Mouse (Mus musculus) hindbrain, embryonic 11.5 days (tissue): ENCODE results near the gene Majin. TPM values are rescaled to one million over a fixed set of nuclear protein-coding genes. Genes with fewer than 3 reads are reported as not detected.

Experiments
- ATAC-seq: fragments of 200-750 bp; cut with Nextera tagmentation; 2 replicates; pipeline ENCODE4 v1.8.0; 2017; ENCODE audit warnings: mild to moderate bottlenecking, moderate TSS enrichment, moderate library complexity; ENCODE audit not compliant: low FRiP score
- DNase-seq: peaks from one replicate; pipeline ENCODE4 v3.0.0-alpha.2; 2015; ENCODE audit warnings: low spot score
- H3K27ac ChIP-seq: fragments of 300-500 bp; sonication (generic); 2 replicates; pipeline ENCODE4 v1.5.1; 2014; ENCODE audit warnings: mild to moderate bottlenecking, low read depth, low read length
- H3K27me3 ChIP-seq: fragments of 300-500 bp; sonication (generic); 2 replicates; pipeline ENCODE4 v1.6.1; 2014; ENCODE audit warnings: mild to moderate bottlenecking, low read length, moderate library complexity, mixed read lengths; ENCODE audit not compliant: control insufficient read depth, insufficient read depth
- H3K36me3 ChIP-seq: fragments of 300-500 bp; sonication (generic); 2 replicates; pipeline ENCODE4 v1.6.1; 2014; ENCODE audit warnings: mild to moderate bottlenecking, low read length, moderate library complexity, mixed read lengths; ENCODE audit not compliant: control insufficient read depth, insufficient read depth
- H3K4me1 ChIP-seq: fragments of 300-500 bp; sonication (generic); replicated peaks from 2 replicates; pipeline ENCODE4 v1.6.1; 2014; ENCODE audit warnings: low read length, mixed read lengths; ENCODE audit not compliant: control insufficient read depth, insufficient read depth
- H3K4me2 ChIP-seq: fragments of 300-500 bp; sonication (generic); replicated peaks from 2 replicates; pipeline ENCODE4 v1.6.1; 2014; ENCODE audit warnings: mild to moderate bottlenecking, low read depth, low read length
- H3K4me3 ChIP-seq: fragments of 300-500 bp; sonication (generic); 2 replicates; pipeline ENCODE4 v1.5.1; 2014; ENCODE audit warnings: low read depth, low read length
- H3K9ac ChIP-seq: fragments of 300-500 bp; sonication (generic); 2 replicates; pipeline ENCODE4 v1.6.1; 2014; ENCODE audit warnings: low read depth, low read length
- H3K9me3 ChIP-seq: fragments of 300-500 bp; sonication (generic); 2 replicates; pipeline ENCODE4 v1.6.1; 2016; ENCODE audit warnings: low read length; ENCODE audit not compliant: control insufficient read depth
- WGBS: fragments of 180-500 bp; shearing (Covaris S2); extraction: QIAGEN DNeasy Blood & Tissue Kit; methylation state at CpG from one replicate; pipeline ENCODE4 v1.1.7; 2014; 5-methylcytosine and 5-hydroxymethylcytosine counted together
- polyA plus RNA-seq: library from polyadenylated mRNA; unstranded; fragments of >200 nt; fragmentation: Nextera tagmentation; extraction: Ambion mirVana; gene quantifications from 2 replicates; pipeline ENCODE4 v1.2.1, GENCODE M21; 2014

Majin gene
- polyA plus RNA-seq = not detected in 2 replicates

DNA sequence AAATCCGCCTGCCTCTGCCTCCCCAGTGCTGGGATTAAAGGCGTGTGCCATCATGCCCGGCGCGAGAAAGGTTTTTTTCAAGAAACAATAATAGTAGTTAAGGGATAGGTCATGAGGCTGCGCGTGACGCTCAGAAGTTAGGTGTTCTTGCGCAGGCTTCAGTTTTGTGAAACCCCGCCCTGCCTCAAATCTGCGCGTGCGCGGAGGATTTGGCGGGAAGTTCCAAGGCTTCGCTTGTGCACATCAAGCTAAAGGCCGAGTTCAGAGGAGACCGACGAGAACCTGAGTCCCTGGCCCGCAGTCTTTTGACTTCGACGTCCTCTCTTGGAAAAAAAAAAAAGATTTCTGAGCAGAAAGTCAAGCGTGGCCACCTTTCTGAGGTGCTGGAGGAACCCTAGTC is at the start of gene Majin:
Gene Majin, plus strand, starts transcription at position 258 of the 400 bp plus-strand sequence.
- Histone ChIP-seq H3K27me3 (no peaks in the 10 kb centered on the region), H3K4me2 (no peak within 1 kb of the TSS), H3K4me1 (no peaks in the 10 kb centered on the region), H3K9me3 (no peaks in the 10 kb centered on the region), H3K27ac (no peak within 1 kb of the TSS), H3K4me3 (no peak within 1 kb of the TSS), H3K9ac (no peak within 1 kb of the TSS), H3K36me3 (no peaks in the 10 kb centered on the region)
- ATAC-seq (no peak), DNase-seq (no peak)
- WGBS = 84% methylated on average over 23 of the region's 23 CpGs

DNA sequence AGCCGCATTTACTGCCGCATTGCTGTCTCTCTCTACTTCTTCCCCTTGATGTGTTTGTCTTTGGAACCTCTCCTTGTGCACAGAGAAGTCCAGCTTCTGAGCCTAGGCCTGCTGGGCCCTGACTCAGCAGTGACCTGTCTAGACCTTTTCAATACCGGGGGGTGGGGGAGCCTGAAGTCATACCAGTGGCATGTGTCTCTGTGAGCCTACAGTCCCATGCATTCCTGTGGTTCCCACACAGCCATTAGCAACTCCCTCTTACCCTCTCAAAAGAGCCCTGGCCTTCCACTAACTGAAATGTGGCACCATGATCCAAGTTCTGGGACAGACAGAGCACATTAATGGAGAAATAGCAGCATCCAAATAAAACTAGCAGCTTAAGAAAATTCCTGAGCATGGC is 47.8 kb upstream of the Majin start:
- H3K9ac ChIP-seq = no peak overlapping the region
- ATAC-seq (no peak), DNase-seq (no peak)
- no peaks in the 10 kb centered on the region for H3K27me3 ChIP-seq
- H3K4me3 ChIP-seq = no peak overlapping the region
- no peaks in the 10 kb centered on the region for H3K9me3 ChIP-seq
- 86% methylated on average over 3 of the region's 3 CpGs for WGBS
- no peak overlapping the region for H3K27ac ChIP-seq
- H3K4me1 ChIP-seq = no peaks in the 10 kb centered on the region; the same call in 1 of the 2 replicates
- H3K4me2 ChIP-seq = no peak overlapping the region
- H3K36me3 ChIP-seq = no peaks in the 10 kb centered on the region

DNA sequence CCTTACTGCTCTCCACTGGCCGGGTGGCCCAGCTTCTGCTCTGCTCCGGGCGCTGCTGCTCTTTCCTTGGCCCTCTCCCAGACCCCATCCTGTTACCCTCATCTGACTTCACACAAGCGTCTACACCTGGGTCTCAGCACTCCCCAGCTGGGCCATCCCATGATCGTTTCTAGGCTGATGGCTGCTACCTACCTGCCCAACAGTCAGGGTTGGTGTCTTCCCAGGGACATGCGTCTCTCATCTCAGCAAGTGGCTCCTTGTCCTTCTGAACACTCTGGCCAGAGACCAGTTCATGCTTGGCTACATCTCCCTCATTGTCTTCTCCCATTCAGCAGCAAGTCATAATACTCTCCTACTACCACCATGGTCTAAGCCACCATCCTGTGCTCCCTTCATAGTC is 44.5 kb upstream of the Majin start:
- H3K27ac ChIP-seq = no peak overlapping the region
- H3K36me3 ChIP-seq = no peaks in the 10 kb centered on the region
- DNase-seq (no peak), ATAC-seq (no peak)
- no peak overlapping the region for H3K4me3 ChIP-seq
- no peaks in the 10 kb centered on the region; the same call in 1 of the 2 replicates for H3K4me1 ChIP-seq
- no peaks in the 10 kb centered on the region for H3K9me3 ChIP-seq
- H3K27me3 ChIP-seq = no peaks in the 10 kb centered on the region
- WGBS = 95% methylated on average over 6 of the region's 6 CpGs
- H3K4me2 ChIP-seq = peak overlapping the region; percentile 82
- H3K9ac ChIP-seq = peak overlapping the region; percentile 76; the same call in 1 of the 2 replicates

DNA sequence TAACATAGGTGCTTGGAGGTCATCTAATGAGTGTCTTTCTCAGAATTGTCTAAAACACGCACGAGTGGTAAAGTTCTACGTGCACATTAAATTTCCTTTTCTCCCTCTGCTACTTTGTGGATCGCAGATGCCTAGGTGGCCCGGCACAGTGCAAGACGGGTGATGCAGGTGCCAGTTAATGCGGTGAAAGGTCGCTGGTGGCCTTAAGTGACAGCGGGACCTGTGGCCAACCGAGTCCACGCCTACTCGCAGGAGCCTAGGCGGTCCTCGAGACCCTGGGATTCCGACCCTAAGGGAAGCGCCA is 43.9 kb upstream of the Majin start:
- Histone ChIP-seq H3K4me3 (peak overlapping the region; percentile 56), H3K9ac (peak overlapping the region; percentile 76), H3K27me3 (no peaks in the 10 kb centered on the region), H3K4me2 (peak overlapping the region; percentile 82), H3K27ac (peak overlapping the region; percentile 96), H3K4me1 (no peaks in the 10 kb centered on the region; the same call in 1 of the 2 replicates), H3K36me3 (no peaks in the 10 kb centered on the region), H3K9me3 (no peaks in the 10 kb centered on the region)
- ATAC-seq (no peak), DNase-seq (no peak)
- WGBS = 11% methylated on average over 16 of the region's 16 CpGs

DNA sequence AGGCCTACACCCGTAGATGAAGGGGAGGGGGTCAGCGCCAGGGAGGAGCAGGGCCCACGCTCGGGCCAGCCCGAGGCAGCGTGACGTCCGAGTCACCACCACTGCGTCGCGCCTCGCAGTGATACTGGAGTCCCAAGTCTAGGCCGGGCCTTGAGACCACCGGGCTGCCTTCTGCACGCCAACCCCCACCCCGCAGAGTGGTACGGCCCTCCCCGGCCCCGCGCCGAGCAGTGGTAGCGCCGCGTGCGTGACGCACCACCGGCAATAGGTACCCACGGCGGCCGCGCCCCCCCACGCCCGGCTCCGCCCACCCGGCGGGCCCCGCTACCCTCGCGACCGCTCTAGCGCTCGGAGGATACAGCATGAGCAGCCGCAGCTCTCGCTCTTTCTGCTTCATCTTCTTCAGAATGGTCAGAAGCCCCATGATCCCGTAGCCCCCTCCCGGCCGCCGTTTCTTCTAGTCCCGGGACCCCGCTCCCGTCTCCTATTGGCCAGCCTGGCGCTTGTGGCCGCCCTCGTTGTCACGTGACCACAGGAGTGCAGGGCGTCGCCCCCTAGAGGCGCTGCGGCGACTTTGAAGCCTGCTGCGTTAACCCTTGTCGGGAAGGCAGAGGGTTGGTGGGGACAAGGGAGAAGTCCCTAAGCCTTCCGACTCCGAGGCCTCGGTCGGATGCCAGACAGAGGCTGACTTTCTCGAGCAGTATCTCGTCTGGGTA is 43.4 kb upstream of the Majin start, which contains the start of gene Batf2:
Gene Batf2, plus strand, starts transcription at position 306 of the 716 bp plus-strand sequence.
- H3K27me3 ChIP-seq = no peaks in the 10 kb centered on the region
- H3K9ac ChIP-seq = peak within 1 kb of the TSS; percentile 76
- H3K9me3 ChIP-seq = no peaks in the 10 kb centered on the region
- no peaks in the 10 kb centered on the region; the same call in 1 of the 2 replicates for H3K4me1 ChIP-seq
- WGBS = under 1% methylated on average over 56 of the region's 68 CpGs
- ATAC-seq (peak; percentile 95), DNase-seq (peak; percentile 97)
- peak within 1 kb of the TSS; percentile 96 for H3K27ac ChIP-seq
- peak within 1 kb of the TSS; percentile 82 for H3K4me2 ChIP-seq
- peak within 1 kb of the TSS; percentile 56 for H3K4me3 ChIP-seq
- H3K36me3 ChIP-seq = no peaks in the 10 kb centered on the region

DNA sequence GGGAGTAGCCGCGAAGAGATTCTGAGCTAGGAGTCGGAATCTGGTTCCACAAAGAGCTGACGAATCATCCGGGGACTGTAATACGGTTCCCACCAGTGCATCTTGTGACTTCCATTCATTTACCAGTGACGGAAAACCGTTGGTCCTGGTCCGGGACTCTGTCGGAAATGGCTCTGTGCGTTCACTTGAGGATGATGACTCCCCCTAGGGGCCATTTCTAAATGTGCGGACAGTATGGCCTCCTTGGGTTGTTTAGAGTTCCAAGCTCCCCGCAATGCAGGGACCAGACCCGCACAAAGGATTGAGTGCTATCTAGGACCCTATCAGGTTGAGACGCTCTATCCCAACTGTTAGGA is 42.8 kb upstream of the Majin start, which contains the start of gene Arl2:
Gene Arl2, minus strand, starts transcription at position 155 of the 356 bp plus-strand sequence.
- Histone ChIP-seq H3K9me3 (no peaks in the 10 kb centered on the region), H3K27me3 (no peaks in the 10 kb centered on the region), H3K4me3 (peak within 1 kb of the TSS; percentile 56), H3K27ac (peak within 1 kb of the TSS; percentile 96), H3K4me2 (peak within 1 kb of the TSS; percentile 82), H3K9ac (peak within 1 kb of the TSS; percentile 76), H3K4me1 (no peaks in the 10 kb centered on the region; the same call in 1 of the 2 replicates), H3K36me3 (no peaks in the 10 kb centered on the region)
- ATAC-seq (peak; percentile 82), DNase-seq (peak; percentile 91)
- WGBS = under 1% methylated on average over 15 of the region's 15 CpGs

DNA sequence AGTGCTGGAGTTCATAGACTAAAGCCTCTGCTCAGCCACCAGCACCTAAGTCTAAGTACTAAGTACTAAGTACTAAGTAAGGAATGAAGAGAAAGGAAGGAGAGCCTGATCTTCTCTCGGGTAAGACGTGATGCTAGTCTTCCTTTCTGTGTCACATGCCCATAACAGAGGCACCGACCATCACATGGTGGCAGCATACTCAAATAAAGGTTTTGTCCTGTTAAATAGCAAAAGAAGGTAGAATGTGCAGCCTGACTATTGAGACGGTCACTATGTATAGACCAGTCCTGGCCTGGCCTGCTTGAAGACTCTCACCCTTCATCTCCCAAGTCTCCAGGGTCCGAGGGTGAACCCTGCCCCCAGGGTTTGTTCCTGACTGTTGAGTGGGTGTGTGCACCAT is 39.3 kb upstream of the Majin start:
- Histone ChIP-seq H3K27me3 (no peaks in the 10 kb centered on the region), H3K36me3 (no peaks in the 10 kb centered on the region), H3K4me1 (no peaks in the 10 kb centered on the region; the same call in 1 of the 2 replicates), H3K4me3 (no peak overlapping the region), H3K4me2 (no peak overlapping the region), H3K9ac (no peak overlapping the region), H3K27ac (no peak overlapping the region), H3K9me3 (no peaks in the 10 kb centered on the region)
- DNase-seq = no peak
- ATAC-seq = no peak
- 81% methylated on average over 5 of the region's 5 CpGs for WGBS

DNA sequence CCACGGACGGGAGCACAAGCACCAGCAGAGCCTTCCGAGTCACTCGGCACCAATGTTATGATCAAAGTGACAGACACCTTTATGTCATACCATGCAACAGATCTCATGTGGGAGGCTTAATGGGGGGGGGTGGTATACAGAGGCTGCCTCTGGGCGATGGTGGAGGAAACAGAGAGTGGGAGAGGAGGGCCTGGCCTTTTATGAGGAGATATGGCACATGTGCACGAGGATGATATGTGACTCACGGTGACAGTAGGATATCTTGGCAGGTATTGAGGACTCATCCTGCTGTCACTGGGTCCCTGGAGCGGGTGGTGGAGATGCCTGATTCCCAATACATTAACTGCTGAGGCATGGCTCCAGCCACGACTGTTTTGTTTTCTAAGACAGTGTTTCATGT is 29.0 kb upstream of the Majin start:
- ATAC-seq = no peak
- 89% methylated on average over 9 of the region's 9 CpGs for WGBS

DNA sequence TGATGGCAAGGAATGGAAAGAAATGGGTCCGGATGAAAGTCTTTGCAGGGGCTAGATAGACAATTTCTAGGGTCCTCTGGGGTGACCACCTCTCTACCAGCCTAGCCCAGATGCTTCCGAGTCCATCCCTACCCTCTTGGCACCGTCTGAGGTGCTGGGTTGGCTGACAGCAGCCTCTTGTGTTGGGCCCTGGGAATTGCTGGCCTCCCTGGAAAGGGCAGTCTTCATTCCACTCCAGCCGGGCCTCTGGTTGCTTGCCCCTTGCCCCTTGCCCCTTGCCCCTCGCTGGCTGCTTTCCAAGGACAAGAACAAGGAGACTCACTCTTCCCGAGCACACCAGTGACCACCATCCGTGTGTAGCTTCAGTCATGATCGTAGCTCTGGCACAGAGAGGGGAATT is 27.8 kb upstream of the Majin start:
- no peak overlapping the region for H3K4me2 ChIP-seq
- no peak overlapping the region for H3K9ac ChIP-seq
- H3K9me3 ChIP-seq = no peaks in the 10 kb centered on the region
- DNase-seq = no peak
- no peaks in the 10 kb centered on the region for H3K36me3 ChIP-seq
- ATAC-seq = no peak
- H3K4me3 ChIP-seq = no peak overlapping the region
- no peaks in the 10 kb centered on the region for H3K27me3 ChIP-seq
- H3K27ac ChIP-seq = no peak overlapping the region
- 62% methylated on average over 8 of the region's 8 CpGs for WGBS
- no peaks in the 10 kb centered on the region for H3K4me1 ChIP-seq

More for the DNA sequence above, 29.0 kb upstream of the Majin start:
- H3K36me3 ChIP-seq = no peaks in the 10 kb centered on the region
- no peak for DNase-seq
- H3K4me1 ChIP-seq = no peaks in the 10 kb centered on the region
- no peaks in the 10 kb centered on the region for H3K9me3 ChIP-seq
- H3K4me2 ChIP-seq = no peak overlapping the region
- H3K27ac ChIP-seq = no peak overlapping the region
- H3K4me3 ChIP-seq = no peak overlapping the region
- H3K27me3 ChIP-seq = no peaks in the 10 kb centered on the region
- H3K9ac ChIP-seq = no peak overlapping the region
